Mouse (Mus musculus) limb, embryonic 11.5 days (tissue): Measurements from ENCODE around the gene Cd81. TPM values are rescaled to one million over a fixed set of nuclear protein-coding genes. Genes with fewer than 3 reads are reported as not detected.

Source experiments
- ATAC-seq: fragments of 200-750 bp; cut with Nextera tagmentation; 2 replicates; pipeline ENCODE4 v1.8.0; 2017; ENCODE audit warnings: low read depth; ENCODE audit not compliant: insufficient number of reproducible peaks, low FRiP score, low TSS enrichment
- DNase-seq: peaks from one replicate; pipeline ENCODE4 v3.0.0-alpha.2; 2015; ENCODE audit warnings: low spot score
- H3K27ac ChIP-seq: fragments of 300-500 bp; sonication (generic); replicated peaks from 2 replicates; pipeline ENCODE4 v1.5.1; 2014; ENCODE audit warnings: low read depth, mild to moderate bottlenecking, low read length
- H3K27me3 ChIP-seq: fragments of 300-500 bp; sonication (generic); 2 replicates; pipeline ENCODE4 v1.6.1; 2014; ENCODE audit warnings: mild to moderate bottlenecking, low read length, mixed read lengths; ENCODE audit not compliant: control insufficient read depth, insufficient read depth
- H3K36me3 ChIP-seq: fragments of 300-500 bp; sonication (generic); 2 replicates; pipeline ENCODE4 v1.6.1; 2014; ENCODE audit warnings: mild to moderate bottlenecking, low read length, moderate library complexity, mixed read lengths; ENCODE audit not compliant: control insufficient read depth, insufficient read depth
- H3K4me1 ChIP-seq: fragments of 300-500 bp; sonication (generic); 2 replicates; pipeline ENCODE4 v1.6.1; 2014; ENCODE audit warnings: low read length, mixed read lengths; ENCODE audit not compliant: control insufficient read depth, insufficient read depth
- H3K4me2 ChIP-seq: fragments of 300-500 bp; sonication (generic); 2 replicates; pipeline ENCODE4 v1.6.1; 2014; ENCODE audit warnings: low read depth, mild to moderate bottlenecking, moderate library complexity; ENCODE audit not compliant: severe bottlenecking
- H3K4me3 ChIP-seq: fragments of 300-500 bp; sonication (generic); 2 replicates; pipeline ENCODE4 v1.5.1; 2014; ENCODE audit warnings: low read depth, low read length
- H3K9ac ChIP-seq: fragments of 300-500 bp; sonication (generic); 2 replicates; pipeline ENCODE4 v1.6.1; 2014; ENCODE audit warnings: mild to moderate bottlenecking, low read length
- H3K9me3 ChIP-seq: fragments of 300-500 bp; sonication (generic); 2 replicates; pipeline ENCODE4 v1.6.1; 2016; ENCODE audit warnings: low read length; ENCODE audit not compliant: control insufficient read depth
- WGBS: fragments of 180-500 bp; shearing (Covaris S2); extraction: QIAGEN DNeasy Blood & Tissue Kit; methylation state at CpG from one replicate; pipeline ENCODE4 v1.1.7; 2014; 5-methylcytosine and 5-hydroxymethylcytosine counted together
- polyA plus RNA-seq: library from polyadenylated mRNA; unstranded; fragments of >200 nt; fragmentation: Nextera tagmentation; extraction: Ambion mirVana; gene quantifications from 2 replicates; pipeline ENCODE4 v1.2.1, GENCODE M21; 2014

The Cd81 gene
- polyA plus RNA-seq, 1 experiment from 2014 or later, result 317 TPM

GRCm38 (mm10) chr7:143077351-143077750 lies 24.8 kb downstream of the Cd81 start:
- Histone ChIP-seq H3K4me2 (no peak overlapping the region), H3K36me3 (no peaks in the 10 kb centered on the region), H3K27me3 (no peaks in the 10 kb centered on the region), H3K4me1 (no peaks in the 10 kb centered on the region), H3K27ac (no peak overlapping the region), H3K9ac (no peak overlapping the region), H3K9me3 (no peaks in the 10 kb centered on the region), H3K4me3 (no peak overlapping the region)
- ATAC-seq (no peak), DNase-seq (no peak)
- whole genome bisulfite sequencing, result 58% methylated on average over 2 of the region's 2 CpGs

DNA sequence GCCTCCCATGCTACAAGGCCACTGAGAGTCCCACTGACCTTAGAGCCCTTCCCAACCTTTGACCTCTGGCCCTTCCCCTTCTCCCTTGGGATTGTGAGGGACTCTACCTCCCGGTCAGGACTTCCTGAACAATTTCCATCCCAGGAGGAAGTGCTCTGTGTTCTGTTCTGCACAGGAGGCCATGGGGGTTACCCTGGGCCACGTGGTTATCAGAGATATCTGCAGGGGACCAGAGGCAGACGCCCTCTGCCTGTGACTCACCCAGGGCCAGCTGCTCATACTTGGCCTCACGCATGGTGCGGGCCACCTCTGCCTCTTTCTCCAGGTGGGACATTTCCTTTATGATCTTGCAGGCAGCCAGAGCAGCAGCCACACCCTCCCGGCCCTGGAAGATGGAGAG lies 29.5 kb downstream of the Cd81 start:
- WGBS, result 76% methylated on average over 6 of the region's 6 CpGs
- ATAC-seq (no peak), DNase-seq (no peak)
- no peak overlapping the region for H3K9ac ChIP-seq
- H3K27me3 ChIP-seq, result no peaks in the 10 kb centered on the region
- H3K4me2 ChIP-seq, result no peak overlapping the region
- no peak overlapping the region for H3K4me3 ChIP-seq
- no peak overlapping the region for H3K27ac ChIP-seq
- no peaks in the 10 kb centered on the region for H3K9me3 ChIP-seq
- peaks cover 6% of the 10 kb centered on the region for H3K4me1 ChIP-seq
- H3K36me3 ChIP-seq, result no peaks in the 10 kb centered on the region

DNA sequence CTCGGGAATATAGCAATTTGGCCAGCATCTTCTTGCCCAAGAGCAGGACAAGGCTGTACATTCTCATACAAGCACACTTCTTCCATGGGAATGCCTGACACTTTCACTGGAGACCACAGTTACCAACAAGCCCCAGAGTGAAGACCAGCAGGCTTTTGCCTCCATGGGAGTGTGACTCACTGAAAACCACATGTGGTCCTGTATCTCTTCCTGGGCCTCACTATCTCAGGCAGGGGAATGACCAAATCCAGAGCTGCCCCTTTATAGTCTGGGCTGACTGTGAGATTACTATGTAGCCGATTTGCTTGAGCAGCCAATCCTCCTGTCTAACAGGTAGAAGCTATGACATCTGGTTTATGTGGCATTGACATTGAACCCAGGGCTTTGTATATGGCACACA lies 31.2 kb downstream of the Cd81 start:
- no peak for DNase-seq
- H3K4me1 ChIP-seq, result peaks cover 10% of the 10 kb centered on the region
- H3K27ac ChIP-seq, result no peak overlapping the region
- no peak overlapping the region for H3K9ac ChIP-seq
- no peaks in the 10 kb centered on the region for H3K9me3 ChIP-seq
- no peaks in the 10 kb centered on the region for H3K27me3 ChIP-seq
- H3K4me2 ChIP-seq, result no peak overlapping the region
- ATAC-seq, result no peak
- WGBS, result 78% methylated on average over 2 of the region's 2 CpGs
- no peak overlapping the region for H3K4me3 ChIP-seq
- no peaks in the 10 kb centered on the region for H3K36me3 ChIP-seq

GRCm38 (mm10) chr7:143086366-143086765 lies 33.8 kb downstream of the Cd81 start:
- Histone ChIP-seq H3K4me2 (no peak overlapping the region), H3K27ac (peak overlapping the region; percentile 77), H3K9me3 (no peaks in the 10 kb centered on the region), H3K9ac (peak overlapping the region; percentile 48), H3K36me3 (no peaks in the 10 kb centered on the region), H3K27me3 (no peaks in the 10 kb centered on the region), H3K4me1 (peaks cover 10% of the 10 kb centered on the region), H3K4me3 (no peak overlapping the region)
- ATAC-seq, result no peak; the same call in 1 of the 2 replicates
- peak; percentile 70 for DNase-seq
- 44% methylated on average over 2 of the region's 2 CpGs for WGBS

DNA sequence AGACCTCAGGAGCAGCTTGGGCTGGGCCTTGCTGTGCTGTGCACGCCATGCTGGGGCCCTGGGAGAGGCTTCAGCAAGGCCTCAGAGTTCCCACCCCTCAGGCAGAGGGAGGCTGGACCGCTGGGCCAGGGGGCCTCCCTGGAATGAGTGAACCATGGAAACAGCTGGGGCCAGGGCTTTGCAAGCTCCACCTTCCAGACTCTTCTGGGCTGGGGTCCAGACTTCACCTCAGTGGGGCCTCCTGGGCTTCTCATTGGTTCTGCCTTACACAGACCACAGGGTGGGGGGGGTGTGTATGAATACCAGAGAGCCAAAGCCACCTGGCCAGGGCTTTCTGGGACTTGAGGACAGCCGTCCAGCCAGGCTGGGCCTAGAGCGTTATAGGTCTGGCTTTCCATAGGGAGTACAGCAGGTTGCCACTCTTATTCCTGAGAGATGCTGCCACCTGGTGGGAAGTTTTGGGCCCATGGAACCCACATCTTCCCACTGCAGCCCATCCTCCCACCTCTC lies 34.6 kb downstream of the Cd81 start:
- H3K4me2 ChIP-seq, result no peak overlapping the region
- H3K9me3 ChIP-seq, result no peaks in the 10 kb centered on the region
- DNase-seq, result peak; percentile 78
- H3K9ac ChIP-seq, result peak overlapping the region; percentile 48
- WGBS, result 29% methylated on average over 4 of the region's 4 CpGs
- peaks cover 10% of the 10 kb centered on the region for H3K4me1 ChIP-seq
- H3K27me3 ChIP-seq, result no peaks in the 10 kb centered on the region
- peak; percentile 83 for ATAC-seq
- no peak overlapping the region for H3K4me3 ChIP-seq
- H3K27ac ChIP-seq, result peak overlapping the region; percentile 77
- no peaks in the 10 kb centered on the region for H3K36me3 ChIP-seq

GRCm38 (mm10) chr7:143093847-143094246 lies 41.3 kb downstream of the Cd81 start:
- no peak overlapping the region for H3K9ac ChIP-seq
- no peak overlapping the region for H3K27ac ChIP-seq
- WGBS, result 68% methylated on average over 3 of the region's 3 CpGs
- no peaks in the 10 kb centered on the region for H3K9me3 ChIP-seq
- H3K4me3 ChIP-seq, result no peak overlapping the region
- ATAC-seq (no peak), DNase-seq (no peak)
- no peaks in the 10 kb centered on the region for H3K36me3 ChIP-seq
- no peak overlapping the region for H3K4me2 ChIP-seq
- no peaks in the 10 kb centered on the region for H3K27me3 ChIP-seq
- no peaks in the 10 kb centered on the region for H3K4me1 ChIP-seq

DNA sequence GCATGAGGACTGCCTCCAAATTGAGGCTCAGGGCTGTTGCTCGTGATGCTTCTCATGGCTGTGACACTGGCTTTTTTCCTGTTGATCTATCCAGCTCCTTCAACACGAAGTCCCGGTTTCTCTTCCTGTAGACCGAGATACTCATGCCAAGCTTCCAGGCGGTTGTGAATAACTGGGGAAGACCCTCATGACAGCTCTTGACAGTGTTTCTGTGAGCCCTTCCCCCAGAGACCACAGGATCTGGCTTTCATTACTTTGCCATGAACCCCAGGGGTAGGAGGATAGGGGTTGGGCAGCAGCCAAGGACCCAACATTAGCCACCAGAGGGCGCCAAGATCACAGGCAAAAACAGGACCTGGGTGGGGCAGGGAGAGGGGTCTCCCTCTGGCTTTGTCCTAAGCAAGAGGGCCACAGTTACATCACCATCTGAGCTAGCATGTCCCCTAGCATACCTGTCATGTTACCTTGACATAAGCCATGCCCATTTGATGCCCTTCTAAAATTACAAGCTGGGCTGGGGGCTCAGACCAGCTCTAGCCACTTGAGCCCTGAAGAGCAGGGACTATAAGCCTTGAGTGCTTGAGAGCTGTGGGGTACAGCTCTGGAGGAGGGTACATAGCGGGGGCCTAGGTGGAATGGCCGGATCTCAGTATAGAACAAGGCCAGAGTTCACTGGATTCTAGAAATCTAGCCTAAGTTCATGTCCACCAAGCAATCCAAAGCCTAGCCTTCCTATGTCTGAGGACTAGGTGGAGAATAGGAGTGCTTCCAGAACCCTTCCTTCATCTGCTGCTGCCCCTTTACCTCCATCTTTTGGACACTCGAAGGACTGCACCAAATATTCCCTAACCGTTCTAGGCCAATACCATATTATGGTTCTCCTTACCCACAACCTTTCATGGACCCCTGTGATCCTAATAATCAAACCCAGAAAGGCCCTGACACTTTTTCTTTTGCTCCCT lies 42.3 kb downstream of the Cd81 start, which contains the start of gene Trpm5:
Trpm5 (minus strand) TSS at position 51 of the 962 bp plus-strand sequence.
- peak; percentile 60; the same call in 1 of the 2 replicates for ATAC-seq
- H3K4me1 ChIP-seq, result no peaks in the 10 kb centered on the region
- no peaks in the 10 kb centered on the region for H3K36me3 ChIP-seq
- H3K27me3 ChIP-seq, result no peaks in the 10 kb centered on the region
- no peak within 1 kb of the TSS for H3K4me2 ChIP-seq
- H3K9ac ChIP-seq, result no peak within 1 kb of the TSS
- WGBS, result 44% methylated on average over 10 of the region's 10 CpGs
- DNase-seq, result peak; percentile 89
- no peak within 1 kb of the TSS for H3K27ac ChIP-seq
- H3K4me3 ChIP-seq, result no peak within 1 kb of the TSS
- H3K9me3 ChIP-seq, result no peaks in the 10 kb centered on the region

DNA sequence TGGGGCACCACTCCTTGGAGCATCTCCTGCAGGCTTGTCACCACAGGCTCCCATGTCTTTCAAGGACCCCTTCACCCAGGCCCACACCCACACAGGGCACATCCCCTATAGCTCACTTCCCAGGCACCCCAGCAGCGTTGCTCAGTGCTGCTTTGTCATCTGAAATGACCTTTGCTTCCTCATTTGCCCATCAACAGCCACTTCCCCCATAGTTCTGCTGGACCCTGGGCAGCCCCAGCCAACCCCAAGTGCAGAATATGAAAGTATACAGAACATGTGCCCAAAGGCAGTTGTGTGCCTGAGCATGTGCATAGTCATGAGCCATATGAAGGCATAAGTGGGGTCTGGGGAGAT lies 43.0 kb downstream of the Cd81 start:
- Histone ChIP-seq H3K36me3 (no peaks in the 10 kb centered on the region), H3K27ac (no peak overlapping the region), H3K4me3 (no peak overlapping the region), H3K4me1 (no peaks in the 10 kb centered on the region), H3K4me2 (no peak overlapping the region), H3K27me3 (no peaks in the 10 kb centered on the region), H3K9me3 (no peaks in the 10 kb centered on the region), H3K9ac (no peak overlapping the region)
- DNase-seq, result no peak
- 66% methylated on average over 1 of the region's 1 CpGs for WGBS
- ATAC-seq, result no peak
